Mouse (Mus musculus) liver, embryonic 14.5 days (tissue): ENCODE results near the gene Astn2.

Source experiments
- CTCF ChIP-seq: IDR thresholded peaks from 2 replicates; pipeline ENCODE4 v1.5.1; 2016; ENCODE audit warnings: antibody characterized with exemption, low read depth, control low read depth
- EP300 ChIP-seq: IDR thresholded peaks from 2 replicates; pipeline ENCODE4 v1.6.1; 2016; ENCODE audit warnings: antibody characterized with exemption, low read depth

DNA sequence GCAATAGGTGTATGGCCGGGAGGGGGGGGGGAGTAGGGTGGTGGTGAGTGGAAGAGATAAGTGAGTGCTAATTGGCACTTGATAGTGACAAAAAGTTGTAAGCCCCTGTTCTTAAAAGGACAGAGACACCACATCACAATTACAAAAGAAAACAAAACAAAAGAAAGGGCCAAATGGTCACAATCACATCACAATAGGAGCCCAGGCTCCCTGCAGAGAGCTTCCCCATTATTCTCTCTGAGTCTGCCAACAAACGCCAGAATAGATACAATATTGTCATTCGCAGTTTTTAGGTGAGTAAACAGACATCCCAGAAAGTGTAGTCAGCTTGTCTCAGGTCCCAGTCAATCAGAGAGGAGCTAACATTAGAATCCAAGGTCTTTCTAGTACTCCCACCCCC, 573.9 kb downstream of the Astn2 start:
- no peak for TF ChIP-seq CTCF
- no peak for TF ChIP-seq EP300
